Mouse (Mus musculus) ES-Bruce4 (cell line): ENCODE results near the gene Pou2f3. TPM values are rescaled to one million over a fixed set of nuclear protein-coding genes. Genes with fewer than 3 reads are reported as not detected.
"Not testable (repeated sequence)": the region's sequence is repeated elsewhere in the genome, so short reads cannot be mapped to it uniquely, and the experiment has no call there.

Experiments used
- H3K27ac ChIP-seq: 2 replicates; pipeline ENCODE4 v1.5.1; 2012; ENCODE audit warnings: low read length, inconsistent platforms; ENCODE audit not compliant: insufficient read depth
- H3K27me3 ChIP-seq: 2 replicates; pipeline ENCODE4 v1.6.1; 2012; ENCODE audit warnings: mild to moderate bottlenecking, low read length, inconsistent platforms; ENCODE audit not compliant: control insufficient read depth, poor library complexity, insufficient read depth, severe bottlenecking
- H3K36me3 ChIP-seq: 2 replicates; pipeline ENCODE4 v1.6.1; 2012; ENCODE audit warnings: inconsistent platforms, mild to moderate bottlenecking, low read length, moderate library complexity; ENCODE audit not compliant: control insufficient read depth, poor library complexity, insufficient read depth, severe bottlenecking
- H3K4me1 ChIP-seq: one replicate; pipeline ENCODE4 v1.8.1; 2011; ENCODE audit warnings: low read length; ENCODE audit not compliant: control insufficient read depth, insufficient read depth
- H3K4me3 ChIP-seq: 2 replicates; pipeline ENCODE4 v1.5.1; 2011; ENCODE audit warnings: low read depth, mild to moderate bottlenecking, low read length
- H3K9ac ChIP-seq: 2 replicates; pipeline ENCODE4 v1.6.1; 2012; ENCODE audit warnings: low read depth, mild to moderate bottlenecking, inconsistent platforms; ENCODE audit not compliant: poor library complexity, severe bottlenecking
- H3K9me3 ChIP-seq: replicated peaks from 2 replicates; pipeline ENCODE4 v1.6.1; 2012; ENCODE audit warnings: mild to moderate bottlenecking, low read length, inconsistent platforms; ENCODE audit not compliant: control insufficient read depth, poor library complexity, insufficient read depth, severe bottlenecking
- CTCF ChIP-seq: IDR thresholded peaks from one replicate; pipeline ENCODE4 v1.8.1; 2011; ENCODE audit warnings: low read depth, low read length
- EP300 ChIP-seq: IDR thresholded peaks from 2 replicates; pipeline ENCODE4 v1.6.1; 2011; ENCODE audit warnings: low read depth, low read length; ENCODE audit not compliant: insufficient read depth
- POLR2A ChIP-seq: IDR thresholded peaks from one replicate; pipeline ENCODE4 v1.8.1; 2011; ENCODE audit warnings: low read length; ENCODE audit not compliant: insufficient read depth
- polyA plus RNA-seq: library from polyadenylated mRNA; stranded (reverse); fragments of >200 nt; gene quantifications from 2 replicates; pipeline ENCODE4 v1.2.4, GENCODE M21; 2011; ENCODE audit warnings: low read depth; ENCODE audit not compliant: missing spikeins, insufficient read depth, insufficient read length

Pou2f3 gene
- polyA plus RNA-seq, 1 experiment: 2.4 TPM

- H3K9ac ChIP-seq: no peak overlapping the region
- H3K36me3 ChIP-seq: no peaks in the 10 kb centered on the region
- TF ChIP-seq CTCF (no peak), POLR2A (no peak), EP300 (no peak)
- no peak overlapping the region for H3K27ac ChIP-seq
- no peaks in the 10 kb centered on the region for H3K27me3 ChIP-seq
- peaks cover 9% of the 10 kb centered on the region for H3K4me1 ChIP-seq
- H3K9me3 ChIP-seq: no peaks in the 10 kb centered on the region
- H3K4me3 ChIP-seq: no peak overlapping the region
Observed at GRCm38 (mm10) chr9:43133525-43133924, 76.6 kb downstream of the Pou2f3 start.

GRCm38 (mm10) chr9:43132380-43132779 is 77.8 kb downstream of the Pou2f3 start:
- no peak overlapping the region for H3K27ac ChIP-seq
- no peaks in the 10 kb centered on the region for H3K27me3 ChIP-seq
- H3K4me1 ChIP-seq: peaks cover 9% of the 10 kb centered on the region
- TF ChIP-seq EP300 (peak; percentile 95), POLR2A (no peak), CTCF (no peak)
- no peak overlapping the region for H3K9ac ChIP-seq
- no peaks in the 10 kb centered on the region for H3K9me3 ChIP-seq
- H3K36me3 ChIP-seq: no peaks in the 10 kb centered on the region
- no peak overlapping the region for H3K4me3 ChIP-seq

- Histone ChIP-seq H3K9ac (no peak overlapping the region), H3K36me3 (no peaks in the 10 kb centered on the region), H3K27ac (no peak overlapping the region), H3K4me1 (peaks cover 9% of the 10 kb centered on the region), H3K4me3 (no peak overlapping the region), H3K27me3 (no peaks in the 10 kb centered on the region), H3K9me3 (no peaks in the 10 kb centered on the region)
- TF ChIP-seq EP300 (no peak), CTCF (no peak), POLR2A (no peak)
Observed at GRCm38 (mm10) chr9:43131940-43132339, 78.2 kb downstream of the Pou2f3 start.

GRCm38 (mm10) chr9:43130684-43131083 is 79.5 kb downstream of the Pou2f3 start:
- Histone ChIP-seq H3K9ac (no peak overlapping the region), H3K27ac (no peak overlapping the region), H3K4me3 (no peak overlapping the region), H3K36me3 (no peaks in the 10 kb centered on the region), H3K27me3 (no peaks in the 10 kb centered on the region), H3K4me1 (peaks cover 9% of the 10 kb centered on the region), H3K9me3 (no peaks in the 10 kb centered on the region)
- TF ChIP-seq CTCF (peak; percentile 67), POLR2A (no peak)

GRCm38 (mm10) chr9:43127101-43127787 is 82.9 kb downstream of the Pou2f3 start:
- Histone ChIP-seq H3K27me3 (no peaks in the 10 kb centered on the region), H3K9me3 (no peaks in the 10 kb centered on the region), H3K27ac (no peak overlapping the region), H3K4me1 (peaks cover 7% of the 10 kb centered on the region), H3K9ac (no peak overlapping the region), H3K36me3 (no peaks in the 10 kb centered on the region), H3K4me3 (no peak overlapping the region)
- TF ChIP-seq POLR2A: no peak
- TF ChIP-seq EP300: no peak
- no peak for TF ChIP-seq CTCF

- H3K4me1 ChIP-seq: no peaks in the 10 kb centered on the region
- TF ChIP-seq EP300 (no peak), POLR2A (no peak), CTCF (peak; percentile 28)
- no peak overlapping the region for H3K27ac ChIP-seq
Observed at GRCm38 (mm10) chr9:43122379-43122778, 87.8 kb downstream of the Pou2f3 start.

GRCm38 (mm10) chr9:43121948-43122347 is 88.2 kb downstream of the Pou2f3 start:
- not testable (repeated sequence) for H3K9me3 ChIP-seq, H3K36me3 ChIP-seq, H3K4me3 ChIP-seq, H3K4me1 ChIP-seq, H3K27ac ChIP-seq, H3K9ac ChIP-seq, H3K27me3 ChIP-seq

More at GRCm38 (mm10) chr9:43122379-43122778, 87.8 kb downstream of the Pou2f3 start:
- no peaks in the 10 kb centered on the region for H3K27me3 ChIP-seq
- no peaks in the 10 kb centered on the region for H3K9me3 ChIP-seq
- no peak overlapping the region for H3K9ac ChIP-seq
- no peak overlapping the region for H3K4me3 ChIP-seq
- H3K36me3 ChIP-seq: no peaks in the 10 kb centered on the region
